Mouse (Mus musculus) gastrocnemius, postnatal 4 days (tissue): ENCODE measurements around the gene Ctnnbip1. TPM values are rescaled to one million over a fixed set of nuclear protein-coding genes. Genes with fewer than 3 reads are reported as not detected.

ENCODE experiments used
- DNase-seq, 2 experiments: peaks; one replicate each; pipeline ENCODE4 v3.0.0; 2021 to 2022; ENCODE audit warnings: low spot score in 2 of 2, mixed read lengths in 2 of 2
- total RNA-seq, 2 experiments: library from RNA; stranded (reverse); gene quantifications; 2 replicates each; pipeline ENCODE4 v1.2.3; 2021

Gene Ctnnbip1
- total RNA-seq, 2 experiments from 2014 or later: 93.5 to 100 TPM

DNA sequence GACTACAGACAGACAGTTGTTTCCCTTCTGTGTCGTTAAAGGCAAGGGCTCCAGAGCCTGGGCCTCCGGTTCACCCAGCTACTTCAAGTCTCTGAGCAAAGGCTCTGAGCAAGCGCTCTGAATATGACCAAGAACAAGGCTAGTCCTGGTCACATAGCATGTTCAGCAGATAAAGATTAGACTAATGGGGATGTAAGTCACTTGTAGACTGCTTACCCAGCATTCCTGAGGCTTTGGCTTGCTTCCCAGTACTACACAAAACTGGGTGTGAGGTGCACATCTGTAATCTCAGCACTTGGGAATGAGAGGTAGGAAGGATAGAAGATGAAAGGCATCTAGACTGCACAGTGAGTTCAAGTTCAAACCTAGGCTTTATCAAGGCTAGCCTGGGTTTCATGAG is 40.4 kb downstream of the Ctnnbip1 start:
- DNase-seq: no peak

DNA sequence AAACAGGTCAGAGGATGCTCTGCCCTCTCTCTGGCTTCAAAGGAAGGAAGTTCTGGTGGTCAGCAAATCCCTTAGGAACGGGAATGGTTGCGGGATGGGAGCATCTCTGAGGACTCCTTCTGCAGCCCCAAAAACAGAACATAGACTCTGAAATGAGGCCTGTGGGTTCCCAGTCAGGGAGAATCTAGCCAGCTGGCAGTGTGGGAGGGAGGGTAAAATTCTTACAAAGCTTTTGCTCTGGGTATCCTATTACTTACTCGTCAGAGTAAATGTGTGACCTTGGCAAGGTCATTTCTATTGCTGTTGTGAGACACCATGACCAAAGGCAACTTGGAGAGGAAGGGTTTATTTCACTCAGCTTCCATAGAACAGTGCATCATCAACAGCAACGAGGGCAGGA is 43.4 kb downstream of the Ctnnbip1 start:
- DNase-seq: no peak

GRCm38 (mm10) chr4:149561986-149562904 is 44.2 kb downstream of the Ctnnbip1 start:
- peak in 1 of 2 experiments; percentile 45 for DNase-seq

DNA sequence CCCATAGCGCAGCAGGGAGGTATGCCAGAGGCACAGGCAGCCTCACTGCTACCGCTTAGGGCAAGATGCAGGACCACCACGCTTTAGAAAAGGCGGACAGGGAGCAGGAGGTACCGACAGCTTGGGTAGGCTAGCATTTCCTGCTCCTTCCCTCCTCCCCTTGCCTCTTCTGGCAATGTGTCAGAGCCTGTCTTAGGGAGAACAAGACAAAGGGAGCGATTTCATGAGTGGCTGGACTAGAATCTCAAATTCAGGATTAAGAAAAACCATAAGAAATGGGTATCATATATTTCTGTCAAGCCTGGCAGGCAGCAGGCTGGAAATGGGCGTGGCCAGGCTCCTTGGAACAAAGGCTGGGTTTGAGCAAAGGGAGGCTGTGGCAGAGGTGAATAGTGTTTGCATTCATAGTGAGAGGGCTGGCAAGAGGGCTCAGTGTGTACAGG is 44.9 kb downstream of the Ctnnbip1 start:
- DNase-seq: no peak

GRCm38 (mm10) chr4:149563941-149564361 is 45.9 kb downstream of the Ctnnbip1 start:
- DNase-seq: no peak

DNA sequence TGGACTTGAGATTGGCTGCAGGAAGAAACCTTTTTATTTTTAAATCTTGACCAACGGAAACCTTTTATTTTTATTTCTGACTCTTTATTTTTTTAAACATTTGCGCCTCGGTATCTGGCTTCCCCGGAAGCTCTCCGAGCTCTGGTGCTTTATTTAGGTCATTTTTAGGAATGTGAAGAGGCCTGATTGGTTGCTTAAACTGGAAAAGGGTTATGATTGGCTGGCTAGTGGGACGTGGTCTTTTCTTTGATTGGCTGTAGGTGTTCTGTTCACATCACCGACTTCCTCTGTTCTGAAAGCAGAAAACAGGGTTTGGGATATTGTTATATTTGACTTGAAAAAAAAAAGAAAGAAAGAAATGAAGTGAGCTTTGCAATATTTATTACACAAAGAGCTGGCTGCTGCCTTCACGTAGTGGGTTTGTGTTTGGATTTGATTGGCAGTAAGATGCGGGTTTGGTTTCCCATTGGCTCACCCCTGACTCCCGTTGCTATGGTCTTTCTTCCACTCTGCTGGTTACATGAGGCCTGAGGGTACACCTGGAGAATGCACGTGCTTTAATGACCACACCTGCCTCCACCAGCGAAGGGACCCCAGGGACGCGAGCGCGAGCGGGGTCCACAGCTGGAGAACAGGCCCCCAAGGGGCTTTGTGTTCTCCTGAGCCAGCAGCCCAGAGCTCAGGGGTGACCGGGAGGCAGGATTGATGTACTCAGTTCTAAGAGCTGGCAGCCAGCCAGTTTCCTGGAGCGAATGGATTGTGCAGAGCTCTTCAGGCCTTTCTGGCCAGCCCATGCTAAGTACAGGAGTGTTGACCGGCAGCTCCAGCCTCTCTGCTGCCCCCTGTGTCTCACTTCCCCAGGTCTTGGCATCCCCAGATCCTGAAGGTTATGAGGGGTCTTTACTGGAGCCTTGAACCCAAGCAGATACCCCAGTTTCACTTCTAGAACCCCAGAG is 46.7 kb downstream of the Ctnnbip1 start:
- peak; percentile 56 to 76 for DNase-seq

- DNase-seq: no peak
Measured at GRCm38 (mm10) chr4:149567432-149568026, 49.5 kb downstream of the Ctnnbip1 start.

DNA sequence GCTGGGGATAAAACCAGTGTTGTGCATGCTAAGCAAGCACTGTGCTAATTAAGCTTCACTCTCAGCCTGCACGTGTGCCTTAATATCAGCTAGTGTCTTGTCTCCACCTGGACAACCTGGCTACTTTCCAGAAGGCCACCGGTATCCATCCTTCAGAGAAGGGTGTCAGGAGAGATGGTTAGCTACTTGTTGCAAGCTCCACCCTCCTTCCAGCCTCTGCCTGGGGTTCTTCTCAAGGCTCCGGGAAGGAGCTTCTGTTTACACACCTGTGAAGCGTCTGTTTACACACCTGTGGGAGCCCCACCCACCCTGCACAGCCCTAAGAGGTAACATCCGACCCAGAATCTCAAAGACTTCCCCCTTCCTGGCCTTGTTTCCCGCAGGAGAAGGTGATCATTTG is 50.6 kb downstream of the Ctnnbip1 start:
- no peak for DNase-seq

DNA sequence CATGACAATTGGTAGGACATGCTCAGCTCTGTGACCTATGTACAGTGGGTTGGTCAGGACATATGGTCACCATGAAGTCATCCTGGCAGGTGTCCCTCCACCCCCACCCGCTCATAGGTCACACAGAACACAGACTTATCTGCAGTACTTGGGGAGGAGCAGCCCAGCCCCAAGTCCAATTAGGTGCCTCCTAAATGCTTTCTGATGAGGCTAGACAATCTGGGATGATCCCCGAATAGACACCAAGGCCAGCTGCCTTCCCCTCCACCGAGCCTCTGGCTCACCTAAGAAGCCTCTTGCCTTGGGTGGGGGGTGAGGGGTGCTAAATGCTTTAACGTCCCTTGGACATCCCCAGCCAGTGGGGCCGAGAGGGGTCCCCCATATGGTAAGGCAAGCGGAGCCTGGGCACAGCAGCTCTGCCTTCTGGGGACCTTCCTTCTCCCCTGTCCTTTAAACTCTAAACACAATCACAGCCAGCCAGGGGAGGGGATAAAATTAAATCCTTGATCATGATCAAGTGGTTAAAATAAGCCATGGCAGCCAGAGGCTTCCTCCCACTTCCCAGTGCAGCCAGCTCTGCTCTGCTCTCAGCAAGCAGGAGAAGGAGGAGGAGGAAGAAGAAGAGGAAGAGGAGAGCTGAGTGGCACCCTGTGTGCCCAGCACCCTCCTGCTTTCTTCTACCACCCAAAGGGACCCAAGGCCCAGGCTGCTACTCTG is 51.9 kb downstream of the Ctnnbip1 start:
- no peak for DNase-seq

- no peak for DNase-seq
Measured at GRCm38 (mm10) chr4:149570498-149570863, 52.4 kb downstream of the Ctnnbip1 start.

DNA sequence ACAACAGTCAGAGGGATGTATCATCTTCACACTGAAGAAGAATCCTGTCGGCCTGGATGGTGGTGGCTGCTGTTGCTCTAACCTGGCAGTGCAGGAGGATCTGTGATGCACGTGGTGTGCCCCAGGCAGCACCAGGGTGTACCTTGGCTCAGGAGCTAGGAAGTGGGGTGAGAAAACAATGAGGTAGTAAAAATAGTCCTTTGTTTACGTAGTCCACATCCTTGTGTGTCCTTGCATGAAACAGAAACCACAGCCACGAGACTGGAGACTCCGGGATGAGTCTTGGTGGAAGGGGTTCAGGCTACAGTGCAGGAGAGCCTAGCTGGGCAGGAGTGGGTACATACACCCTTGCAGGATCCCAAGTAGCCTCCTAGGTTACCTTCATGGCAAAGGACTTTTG is 53.2 kb downstream of the Ctnnbip1 start:
- DNase-seq: no peak

DNA sequence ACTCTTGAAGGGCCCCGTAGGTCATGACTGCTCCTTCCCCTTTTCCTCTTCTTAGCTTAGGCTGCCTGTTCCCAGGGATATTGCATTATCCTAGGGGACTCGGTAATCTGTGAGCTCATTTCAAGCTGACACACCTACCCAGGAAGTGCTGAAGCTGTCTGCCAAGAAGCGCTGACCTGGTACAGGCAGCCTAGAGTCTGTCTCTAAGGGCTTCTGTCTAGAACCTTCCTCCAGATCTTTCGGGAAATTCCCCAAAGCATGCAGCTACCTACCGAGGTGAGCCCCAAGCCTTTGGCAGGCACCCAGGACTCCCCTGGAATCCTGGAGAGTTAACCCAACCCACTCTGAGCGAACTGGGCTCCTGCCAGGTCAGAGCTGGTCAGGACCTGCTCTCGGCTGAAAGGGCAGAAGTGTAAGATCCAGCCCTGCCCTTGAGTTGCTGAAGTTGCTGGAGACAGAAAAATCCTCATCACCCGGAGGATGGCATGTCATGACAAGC is 53.7 kb downstream of the Ctnnbip1 start:
- DNase-seq: no peak

- DNase-seq: no peak
Measured at GRCm38 (mm10) chr4:149572446-149572845, 54.4 kb downstream of the Ctnnbip1 start.

DNA sequence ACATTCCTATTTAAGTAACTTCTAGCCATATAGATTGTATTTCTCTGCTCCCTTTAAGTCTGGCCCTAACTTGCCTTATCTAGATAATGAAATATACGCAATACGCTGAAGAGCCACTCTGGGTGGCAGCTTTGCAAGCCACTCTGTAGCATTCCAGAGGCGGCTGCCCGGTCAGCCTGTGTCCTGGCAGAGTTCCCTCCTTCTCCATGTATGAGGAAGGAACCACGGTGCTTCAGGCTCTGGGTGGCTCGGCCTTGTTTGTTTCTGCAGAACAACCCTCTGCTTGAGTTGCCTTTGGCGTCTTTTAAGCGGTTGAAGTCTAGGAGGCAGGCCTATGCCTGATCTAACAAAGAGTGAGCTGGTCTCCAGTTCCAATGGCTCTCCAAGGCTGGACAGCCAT is 54.8 kb downstream of the Ctnnbip1 start:
- DNase-seq: no peak

- no peak for DNase-seq
Measured at GRCm38 (mm10) chr4:149574391-149574821, 56.4 kb downstream of the Ctnnbip1 start.

DNA sequence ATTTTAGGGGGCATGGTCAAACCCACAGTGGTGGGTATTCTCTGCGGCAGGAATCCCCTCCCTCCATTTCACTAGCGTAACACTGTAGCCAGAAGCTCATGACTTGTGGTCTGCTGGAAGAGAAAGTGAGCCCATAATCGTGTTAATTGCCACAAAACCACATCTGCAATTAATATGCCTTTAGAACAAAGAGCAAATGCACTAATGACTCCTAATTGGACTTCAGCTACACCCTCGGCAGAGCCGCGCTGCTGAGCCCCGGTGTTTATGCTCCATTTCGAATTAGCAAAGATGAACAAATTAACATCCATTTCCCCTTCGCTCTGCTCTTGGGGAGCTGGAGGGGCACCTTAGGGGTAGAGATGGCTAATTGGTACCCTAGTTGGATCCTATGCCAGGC is 58.0 kb downstream of the Ctnnbip1 start:
- DNase-seq: no peak

DNA sequence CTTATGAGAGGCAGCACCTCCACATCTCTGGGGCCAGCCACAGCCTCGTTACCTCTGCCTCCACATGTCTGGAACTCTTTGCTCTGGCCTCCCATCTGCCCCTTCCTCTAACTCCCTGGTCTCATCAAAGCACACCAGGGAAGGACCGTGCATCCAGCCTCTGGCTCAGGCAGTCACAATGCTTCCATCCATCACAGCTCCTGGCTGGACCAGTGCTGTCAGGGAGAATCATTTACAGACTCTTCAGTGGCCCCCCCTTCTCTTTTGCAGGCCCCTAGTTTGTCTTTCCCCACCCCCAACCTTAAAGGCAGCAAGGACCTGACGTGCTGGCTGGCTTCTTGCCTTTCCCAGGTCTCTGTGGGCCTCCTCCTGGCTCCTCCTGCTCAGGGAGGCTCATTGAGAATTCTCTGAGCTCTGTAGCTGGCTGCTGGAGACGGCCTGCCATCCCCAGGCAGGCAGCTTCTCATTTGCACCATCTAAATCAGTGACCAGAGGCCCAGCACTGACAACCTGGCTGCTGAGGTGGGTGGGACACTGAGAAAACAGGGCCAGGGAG is 59.0 kb downstream of the Ctnnbip1 start:
- DNase-seq: no peak

DNA sequence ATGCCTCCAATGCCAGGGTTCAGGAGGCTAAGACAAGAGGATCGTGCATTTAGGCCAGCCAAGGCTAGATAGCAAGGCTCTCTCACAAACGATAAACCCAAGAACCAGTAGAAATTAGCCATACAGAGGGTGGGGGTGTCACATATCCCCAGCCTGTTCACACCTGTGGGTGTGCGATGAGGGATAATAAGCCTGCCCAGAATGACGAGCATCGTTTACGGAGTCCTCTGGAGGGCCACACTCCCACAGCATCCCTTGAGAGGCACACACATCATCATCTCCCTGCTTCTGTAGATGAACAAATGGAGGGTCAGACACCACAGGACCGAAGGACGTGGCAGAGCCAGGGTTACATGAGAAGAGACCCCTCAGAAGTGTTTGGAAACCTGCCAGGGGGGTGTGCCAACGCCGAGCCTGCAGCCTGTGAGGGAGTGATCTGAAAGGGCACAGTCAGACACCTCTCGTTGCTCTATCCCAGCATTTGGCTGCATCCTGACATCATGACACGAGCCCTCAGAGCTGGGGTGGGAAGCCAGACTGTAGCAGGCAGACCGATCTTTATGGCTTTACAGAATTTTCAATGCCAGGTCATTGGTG is 60.1 kb downstream of the Ctnnbip1 start:
- DNase-seq: no peak

DNA sequence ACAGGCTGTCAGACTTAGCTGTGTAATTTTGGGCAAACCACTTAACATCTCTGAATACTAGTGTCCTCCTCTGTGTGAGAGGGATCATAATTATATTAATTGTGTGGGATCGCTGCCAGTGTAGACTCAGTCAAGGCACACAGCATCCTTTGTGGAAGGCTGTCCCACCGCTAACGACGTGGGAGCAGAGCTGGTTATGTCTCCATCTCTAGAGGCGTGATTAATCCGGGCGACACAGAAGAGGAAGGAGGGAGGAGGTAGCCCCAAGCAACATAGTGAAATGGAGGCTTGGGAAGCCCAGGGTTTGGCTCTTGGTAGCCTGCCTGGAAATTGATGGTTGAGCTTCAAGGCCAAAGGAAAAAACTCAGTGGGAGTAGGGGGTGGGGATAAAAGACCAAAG is 60.8 kb downstream of the Ctnnbip1 start:
- no peak for DNase-seq

DNA sequence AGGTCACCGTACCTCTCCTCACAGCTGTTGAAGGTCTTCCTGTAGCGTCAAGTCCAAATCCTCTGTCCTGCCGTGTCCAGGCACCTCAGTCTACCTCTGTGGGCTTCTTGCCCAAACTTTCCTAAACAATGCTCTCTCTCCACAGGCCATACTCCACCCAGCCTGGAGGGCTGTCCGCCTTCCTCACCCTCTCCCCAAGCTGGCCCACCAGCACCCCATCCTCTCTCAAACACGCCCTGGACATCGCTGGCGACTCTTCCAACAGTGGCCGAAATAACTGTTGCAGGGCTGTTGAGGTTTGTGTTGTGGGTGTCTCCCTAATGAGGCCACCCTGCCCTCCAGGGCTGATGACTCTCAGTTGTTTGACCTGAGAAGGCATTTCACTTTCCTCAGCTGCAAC is 67.2 kb downstream of the Ctnnbip1 start:
- DNase-seq: no peak
